Mouse (Mus musculus) myocyte (in vitro differentiated cells): ENCODE data around the gene BC035044. TPM values are rescaled to one million over a fixed set of nuclear protein-coding genes. Genes with fewer than 3 reads are reported as not detected.

Experiments used
- H3K27me3 ChIP-seq: one replicate; pipeline ENCODE4 v1.6.1; 2011; ENCODE audit not compliant: control insufficient read depth, insufficient read depth, insufficient read length
- H3K36me3 ChIP-seq: one replicate; pipeline ENCODE4 v1.6.1; 2011; ENCODE audit not compliant: control insufficient read depth, insufficient read depth
- H3K4me2 ChIP-seq: one replicate; pipeline ENCODE4 v1.6.1; 2011; ENCODE audit warnings: low read depth, control low read depth
- H3K4me3 ChIP-seq: one replicate; pipeline ENCODE4 v1.5.1; 2011; ENCODE audit warnings: mild to moderate bottlenecking, control low read depth, moderate library complexity
- H3K79me2 ChIP-seq: one replicate; pipeline ENCODE4 v1.6.1; 2011; ENCODE audit not compliant: control insufficient read depth, insufficient read depth
- H3ac ChIP-seq: one replicate; pipeline ENCODE4 v1.6.1; 2011; ENCODE audit not compliant: control insufficient read depth, insufficient read length
- CEBPB ChIP-seq: IDR thresholded peaks from 2 replicates; pipeline ENCODE4 v1.6.1; 2011; ENCODE audit warnings: mild to moderate bottlenecking, moderate library complexity; ENCODE audit not compliant: poor library complexity, insufficient read depth, severe bottlenecking
- E2F4 ChIP-seq: IDR thresholded peaks from one replicate; pipeline ENCODE4 v1.6.1; 2011; ENCODE audit warnings: mild to moderate bottlenecking, control low read depth, moderate library complexity; ENCODE audit not compliant: insufficient read depth
- MAX ChIP-seq: IDR thresholded peaks from one replicate; pipeline ENCODE4 v1.6.1; 2011; ENCODE audit warnings: low read depth, mild to moderate bottlenecking, control low read depth
- MYOD1 ChIP-seq, 3 experiments: IDR thresholded peaks; one replicate each; pipeline ENCODE4 v1.6.1; 2011; ENCODE audit warnings: control low read depth in 2 of 3, low read depth in 2 of 3, mild to moderate bottlenecking in 2 of 3, moderate library complexity in 1 of 3; ENCODE audit not compliant: insufficient read length in 2 of 3, control insufficient read depth in 1 of 3
- MYOG ChIP-seq, 3 experiments: IDR thresholded peaks; one replicate each; pipeline ENCODE4 v1.6.1; 2011; ENCODE audit warnings: control low read depth in 2 of 3, low read depth in 2 of 3, mild to moderate bottlenecking in 2 of 3; ENCODE audit not compliant: insufficient read length in 2 of 3, control insufficient read depth in 1 of 3, insufficient read depth in 1 of 3
- POLR2A ChIP-seq: IDR thresholded peaks from one replicate; pipeline ENCODE4 v1.6.1; 2011; ENCODE audit warnings: low read depth, mild to moderate bottlenecking, control low read depth, moderate library complexity; ENCODE audit not compliant: insufficient read length
- POLR2AphosphoS2 ChIP-seq: IDR thresholded peaks from one replicate; pipeline ENCODE4 v1.6.1; 2011; ENCODE audit warnings: low read depth, control low read depth; ENCODE audit not compliant: insufficient read length
- REST ChIP-seq: IDR thresholded peaks from one replicate; pipeline ENCODE4 v1.6.1; 2011; ENCODE audit warnings: mild to moderate bottlenecking, control low read depth, moderate library complexity; ENCODE audit not compliant: insufficient read depth, insufficient read length
- SRF ChIP-seq: IDR thresholded peaks from one replicate; pipeline ENCODE4 v1.6.1; 2011; ENCODE audit warnings: low read depth; ENCODE audit not compliant: control insufficient read depth, insufficient read length
- TCF12 ChIP-seq: IDR thresholded peaks from one replicate; pipeline ENCODE4 v1.6.1; 2011; ENCODE audit warnings: mild to moderate bottlenecking, control low read depth; ENCODE audit not compliant: poor library complexity, insufficient read depth, severe bottlenecking
- TCF3 ChIP-seq: IDR thresholded peaks from one replicate; pipeline ENCODE4 v1.6.1; 2011; ENCODE audit warnings: low read depth, control low read depth; ENCODE audit not compliant: insufficient read length
- USF1 ChIP-seq: IDR thresholded peaks from one replicate; pipeline ENCODE4 v1.6.1; 2011; ENCODE audit warnings: low read depth, mild to moderate bottlenecking, control low read depth, moderate library complexity
- polyA plus RNA-seq: library from polyadenylated mRNA; unstranded; fragments of >200 nt; fragmentation: generic; extraction: Trizol; gene quantifications from one replicate; pipeline ENCODE4 v1.2.1, GENCODE M21; 2012; ENCODE audit warnings: missing spikeins

Gene BC035044
- polyA plus RNA-seq, 1 experiment, result not detected

GRCm38 (mm10) chr6:128854024-128854820 is 36.7 kb downstream of the BC035044 start:
- Histone ChIP-seq H3K36me3 (no peaks in the 10 kb centered on the region), H3K4me3 (no peak overlapping the region), H3ac (no peak overlapping the region), H3K79me2 (no peaks in the 10 kb centered on the region), H3K4me2 (no peak overlapping the region), H3K27me3 (no peaks in the 10 kb centered on the region)
- no peak for TF ChIP-seq CEBPB

GRCm38 (mm10) chr6:128852766-128853165 is 38.2 kb downstream of the BC035044 start:
- Histone ChIP-seq H3K4me2 (no peak overlapping the region), H3K4me3 (no peak overlapping the region), H3ac (no peak overlapping the region), H3K79me2 (no peaks in the 10 kb centered on the region), H3K36me3 (no peaks in the 10 kb centered on the region), H3K27me3 (no peaks in the 10 kb centered on the region)
- TF ChIP-seq SRF (no peak), MAX (no peak), MYOD1 (IDR thresholded peaks at IDR 0.05; ENCODE audit: control insufficient read depth in 1 of 3, insufficient read length in 2 of 3, low read depth in 2 of 3) (no peak), USF1 (no peak), TCF3 (no peak), POLR2AphosphoS2 (no peak), MYOG (IDR thresholded peaks at IDR 0.05; ENCODE audit: control insufficient read depth in 1 of 3, insufficient read depth in 1 of 3, insufficient read length in 2 of 3, low read depth in 2 of 3) (no peak), E2F4 (no peak), REST (no peak), POLR2A (no peak)

- Histone ChIP-seq H3K4me2 (no peak overlapping the region), H3K27me3 (no peaks in the 10 kb centered on the region), H3K36me3 (no peaks in the 10 kb centered on the region), H3K79me2 (no peaks in the 10 kb centered on the region), H3ac (no peak overlapping the region), H3K4me3 (no peak overlapping the region)
- TF ChIP-seq CEBPB (no peak), POLR2AphosphoS2 (no peak), TCF12 (no peak), MYOG (IDR thresholded peaks at IDR 0.05; ENCODE audit: control insufficient read depth in 1 of 3, insufficient read depth in 1 of 3, insufficient read length in 2 of 3, low read depth in 2 of 3) (no peak), REST (no peak), MAX (no peak), E2F4 (no peak), SRF (no peak), POLR2A (no peak), TCF3 (no peak), MYOD1 (IDR thresholded peaks at IDR 0.05; ENCODE audit: control insufficient read depth in 1 of 3, insufficient read length in 2 of 3, low read depth in 2 of 3) (no peak), USF1 (no peak)
These were observed 39.8 kb downstream of the BC035044 start for GRCm38 (mm10) chr6:128851151-128851550.

- TF ChIP-seq TCF12, result no peak
These were observed 40.3 kb downstream of the BC035044 start for GRCm38 (mm10) chr6:128850671-128851070.

GRCm38 (mm10) chr6:128849902-128850301 is 41.0 kb downstream of the BC035044 start:
- Histone ChIP-seq H3K4me2 (no peak overlapping the region), H3K27me3 (no peaks in the 10 kb centered on the region), H3ac (no peak overlapping the region), H3K79me2 (no peaks in the 10 kb centered on the region), H3K4me3 (no peak overlapping the region), H3K36me3 (no peaks in the 10 kb centered on the region)
- TF ChIP-seq POLR2AphosphoS2 (no peak), USF1 (no peak), SRF (no peak), CEBPB (no peak), TCF12 (no peak), REST (no peak), MAX (no peak), MYOD1 (IDR thresholded peaks at IDR 0.05; ENCODE audit: control insufficient read depth in 1 of 3, insufficient read length in 2 of 3, low read depth in 2 of 3) (no peak), E2F4 (no peak), TCF3 (no peak), MYOG (IDR thresholded peaks at IDR 0.05; ENCODE audit: control insufficient read depth in 1 of 3, insufficient read depth in 1 of 3, insufficient read length in 2 of 3, low read depth in 2 of 3) (no peak), POLR2A (no peak)

More at GRCm38 (mm10) chr6:128850671-128851070, 40.3 kb downstream of the BC035044 start:
- no peak overlapping the region for H3ac ChIP-seq
- H3K27me3 ChIP-seq, result no peaks in the 10 kb centered on the region
- no peak overlapping the region for H3K4me3 ChIP-seq
- no peaks in the 10 kb centered on the region for H3K79me2 ChIP-seq
- no peak overlapping the region for H3K4me2 ChIP-seq
- H3K36me3 ChIP-seq, result no peaks in the 10 kb centered on the region
